In the genomic region with DNA sequence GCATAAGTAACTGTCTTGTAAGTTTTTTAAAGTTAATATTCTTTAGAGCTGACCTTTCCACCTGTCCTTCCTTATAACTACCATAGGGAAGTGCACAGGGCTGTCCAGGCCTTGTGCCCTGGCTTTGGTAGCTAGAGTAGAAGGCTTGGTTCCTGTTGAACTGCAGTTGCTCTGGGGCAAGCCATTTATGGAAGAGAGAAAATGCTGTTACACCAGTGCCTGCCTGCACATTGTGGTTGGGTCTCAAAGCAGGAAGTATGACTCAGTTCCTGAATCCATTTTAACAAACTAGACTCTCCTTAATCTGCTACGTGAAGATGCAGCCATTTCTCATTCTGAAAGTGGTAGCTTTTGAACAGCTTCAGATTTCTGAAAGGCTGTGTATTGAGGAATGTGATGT, we compare ENCODE assay signal across 9 mouse cellular contexts. TPM values are rescaled to one million over a fixed set of nuclear protein-coding genes. Genes with fewer than 3 reads are reported as not detected.
DNase-seq lines count a peak whose midpoint lies in the region; ATAC-seq lines count a peak whose summit lies in the region.
"Had no signal": no experiment of that assay in that cellular context is flagged by ENCODE, and none has a peak within 500 bp of the region (broad histone marks: within the 10 kb centered on the region; RNA-seq: fewer than 3 reads in every experiment).

No protein-coding gene starts in this region.

- ATAC-seq in megakaryocyte progenitor cell, adult 5-6 weeks (replicated peaks; ENCODE audit: poor library complexity), result peak; percentile 97
- ATAC-seq in forebrain, embryonic 12.5 days (ENCODE audit: low FRiP score), result no peak

- H3K4me3 ChIP-seq in heart, embryonic 10.5 days, result no peak overlapping the region; the same call in 1 of the 2 replicates
- no peak overlapping the region for H3K4me3 ChIP-seq in forebrain, embryonic 12.5 days (replicated peaks)

- no peaks in the 10 kb centered on the region for H3K9me3 ChIP-seq in heart, embryonic 10.5 days
- no peaks in the 10 kb centered on the region for H3K9me3 ChIP-seq in forebrain, embryonic 12.5 days

- H3K27me3 ChIP-seq in heart, embryonic 10.5 days (ENCODE audit: insufficient read depth, poor library complexity, severe bottlenecking), result no peaks in the 10 kb centered on the region
- no peaks in the 10 kb centered on the region for H3K27me3 ChIP-seq in forebrain, embryonic 12.5 days

- peak; percentile 68 for DNase-seq in layer of hippocampus, adult 9-11 months
- no peak for DNase-seq in layer of hippocampus, postnatal 25 days (ENCODE audit: extremely low spot score in 1 of 2, low spot score in 1 of 2)
- no peak for DNase-seq in heart, embryonic 10.5 days (ENCODE audit: low spot score)
- DNase-seq in kidney, postnatal 14 days, result peak; percentile 64
- DNase-seq in retina, postnatal 1 day, result no peak
- no peak for DNase-seq in cerebellum, postnatal 4 days (ENCODE audit: low spot score in 2 of 2)

- no peak overlapping the region for H3K9ac ChIP-seq in forebrain, embryonic 12.5 days

- H3K36me3 ChIP-seq in heart, embryonic 10.5 days, result peaks cover 70% of the 10 kb centered on the region
- H3K36me3 ChIP-seq in forebrain, embryonic 12.5 days (replicated peaks), result peaks cover 54% of the 10 kb centered on the region

- peaks cover 32% of the 10 kb centered on the region for H3K4me1 ChIP-seq in heart, embryonic 10.5 days
- H3K4me1 ChIP-seq in forebrain, embryonic 12.5 days, result no peaks in the 10 kb centered on the region

- 52% methylated on average over 1 of the region's 1 CpGs for WGBS in heart, embryonic 10.5 days
- WGBS in forebrain, embryonic 12.5 days, result 77% methylated on average over 1 of the region's 1 CpGs

- H3K27ac ChIP-seq in heart, embryonic 10.5 days, result peak overlapping the region; percentile 26
- no peak overlapping the region for H3K27ac ChIP-seq in forebrain, embryonic 12.5 days

- no peak overlapping the region for H3K4me2 ChIP-seq in forebrain, embryonic 12.5 days

RNA-seq across cellular contexts. Expression of gene Arpc2, which starts 12.9 kb away (rescaled TPM):
- 100 to 1,000 TPM; 404 to 421 TPM for total RNA-seq in layer of hippocampus, postnatal 25 days (2021)
- 470 and 475 TPM in 2 replicates for polyA plus RNA-seq in heart, embryonic 10.5 days (2016; fragmentation: Nextera tagmentation; extraction: Ambion mirVana)
- total RNA-seq in megakaryocyte progenitor cell, adult 5-6 weeks (2015), result 802 and 912 TPM in 2 replicates
- 414 and 435 TPM in 2 replicates for total RNA-seq in megakaryocyte progenitor cell, adult 5-6 weeks (2017)
- polyA plus RNA-seq in forebrain, embryonic 12.5 days (2016; fragmentation: Nextera tagmentation; extraction: Ambion mirVana), result 356 and 369 TPM in 2 replicates

RNA-seq across cellular contexts. Expression of gene Gpbar1, which starts 29.6 kb away (rescaled TPM):
- not detected for total RNA-seq in layer of hippocampus, postnatal 25 days (2021)
- 0.70 and 1.7 TPM in 2 replicates for polyA plus RNA-seq in heart, embryonic 10.5 days (2016; fragmentation: Nextera tagmentation; extraction: Ambion mirVana)
- total RNA-seq in megakaryocyte progenitor cell, adult 5-6 weeks (2015), result 0.12 TPM in 1 of 2 replicates, not detected in the other
- total RNA-seq in megakaryocyte progenitor cell, adult 5-6 weeks (2017), result not detected in 2 replicates
- polyA plus RNA-seq in forebrain, embryonic 12.5 days (2016; fragmentation: Nextera tagmentation; extraction: Ambion mirVana), result 0.18 and 0.29 TPM in 2 replicates

RNA-seq across cellular contexts. Expression of gene Aamp, which starts 35.7 kb away (rescaled TPM):
- 100 to 1,000 TPM; 143 to 156 TPM for total RNA-seq in layer of hippocampus, postnatal 25 days (2021)
- polyA plus RNA-seq in heart, embryonic 10.5 days (2016; fragmentation: Nextera tagmentation; extraction: Ambion mirVana), result 224 and 261 TPM in 2 replicates
- 45.3 and 49.7 TPM in 2 replicates for total RNA-seq in megakaryocyte progenitor cell, adult 5-6 weeks (2015)
- total RNA-seq in megakaryocyte progenitor cell, adult 5-6 weeks (2017), result 98.1 and 104 TPM in 2 replicates
- 184 and 190 TPM in 2 replicates for polyA plus RNA-seq in forebrain, embryonic 12.5 days (2016; fragmentation: Nextera tagmentation; extraction: Ambion mirVana)

RNA-seq across cellular contexts. Expression of gene Pnkd, which starts 35.9 kb away (rescaled TPM):
- total RNA-seq in layer of hippocampus, postnatal 25 days (2021), result 100 to 1,000 TPM; 192 to 193 TPM
- polyA plus RNA-seq in heart, embryonic 10.5 days (2016; fragmentation: Nextera tagmentation; extraction: Ambion mirVana), result 170 and 253 TPM in 2 replicates
- total RNA-seq in megakaryocyte progenitor cell, adult 5-6 weeks (2015), result 29.8 and 32.4 TPM in 2 replicates
- total RNA-seq in megakaryocyte progenitor cell, adult 5-6 weeks (2017), result 11.2 and 21.6 TPM in 2 replicates
- polyA plus RNA-seq in forebrain, embryonic 12.5 days (2016; fragmentation: Nextera tagmentation; extraction: Ambion mirVana), result 87.5 and 88.9 TPM in 2 replicates

RNA-seq across cellular contexts. Expression of gene Cxcr1, which starts 54.4 kb away (rescaled TPM):
- total RNA-seq in layer of hippocampus, postnatal 25 days (2021), result not detected
- polyA plus RNA-seq in heart, embryonic 10.5 days (2016; fragmentation: Nextera tagmentation; extraction: Ambion mirVana), result not detected in 2 replicates
- not detected in 2 replicates for total RNA-seq in megakaryocyte progenitor cell, adult 5-6 weeks (2015)
- total RNA-seq in megakaryocyte progenitor cell, adult 5-6 weeks (2017), result not detected in 2 replicates
- not detected in 2 replicates for polyA plus RNA-seq in forebrain, embryonic 12.5 days (2016; fragmentation: Nextera tagmentation; extraction: Ambion mirVana)
- polyA plus RNA-seq: neural tube, embryonic 11.5 days had no signal

Comparison
In these comparisons a context has a peak if more than half of its experiments do, and no peak if none do; other contexts are left out.
1. DNase-seq: peak in layer of hippocampus, adult 9-11 months (single experiment) and kidney, postnatal 14 days (single experiment); none in layer of hippocampus, postnatal 25 days (0 of 2), heart, embryonic 10.5 days (single experiment), retina, postnatal 1 day (single experiment) and cerebellum, postnatal 4 days (0 of 2).